Mouse (Mus musculus): ENCODE data around the gene Sirt4.

DNA sequence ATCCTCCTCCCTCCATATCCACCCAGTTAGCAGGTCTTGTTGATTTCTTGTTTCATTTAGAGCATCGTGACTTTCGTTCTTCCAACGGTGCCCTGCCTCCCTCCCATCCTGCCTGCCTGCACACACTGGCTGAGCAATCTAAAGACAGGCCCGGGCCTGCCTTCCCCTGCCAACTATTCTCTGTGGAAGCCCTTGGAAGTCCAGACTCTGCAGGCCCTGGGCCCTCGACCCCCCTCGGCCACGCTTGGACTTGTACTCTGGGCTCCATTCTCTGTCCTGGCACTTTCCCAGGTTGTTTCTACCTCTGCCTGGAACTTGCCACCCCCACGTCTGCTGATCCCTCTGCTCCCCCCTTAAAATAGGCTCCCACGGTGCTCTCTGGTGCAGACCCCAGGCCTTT is 41.4 kb upstream of the Sirt4 start:
- TF ChIP-seq CEBPB (IDR thresholded peaks at IDR 0.05; ENCODE audit: insufficient read depth, poor library complexity, severe bottlenecking) (no peak), POLR2AphosphoS2 (IDR thresholded peaks at IDR 0.05; ENCODE audit: insufficient read length, low read depth) (no peak), REST (IDR thresholded peaks at IDR 0.05; ENCODE audit: insufficient read depth, insufficient read length) (no peak)
